Mouse (Mus musculus) right cerebral cortex, postnatal 10 days (tissue): ENCODE data around the gene Wipf1.
"Not testable (repeated sequence)": the region's sequence is repeated elsewhere in the genome, so short reads cannot be mapped to it uniquely, and the experiment has no call there.

Experiments
- DNase-seq, 2 experiments: peaks; one replicate each; pipeline ENCODE4 v3.0.0; 2021; ENCODE audit warnings: low spot score in 2 of 2

Wipf1 gene

GRCm38 (mm10) chr2:73529356-73530330, at the start of gene Wipf1:
Gene Wipf1, minus strand, starts transcription at chr2:73529734.
- DNase-seq, result peak; percentile 75 to 76

DNA sequence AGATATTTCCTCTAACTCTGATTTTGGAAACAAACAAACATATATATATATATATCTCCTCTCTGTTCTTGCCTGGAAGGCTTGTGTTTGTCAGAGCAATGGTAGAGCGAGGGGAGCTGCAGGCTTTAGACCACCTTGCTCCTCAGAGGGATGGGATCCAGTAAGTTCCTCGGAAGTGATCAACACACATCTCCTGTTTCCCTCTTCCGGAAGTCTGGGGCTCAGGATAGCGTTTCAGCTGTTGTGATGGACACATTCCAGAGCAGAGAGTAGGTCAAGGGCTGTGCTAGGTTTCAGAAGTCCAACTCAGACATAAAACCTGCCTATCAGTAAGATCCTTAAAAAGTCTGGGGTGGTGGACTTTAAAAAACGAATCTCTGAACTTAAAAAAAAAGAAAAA, 49.6 kb upstream of the Wipf1 start:
- DNase-seq, result no peak

GRCm38 (mm10) chr2:73574418-73574817, 44.9 kb upstream of the Wipf1 start:
- no peak for DNase-seq

- no peak for DNase-seq
Observed at GRCm38 (mm10) chr2:73573556-73573955, 44.0 kb upstream of the Wipf1 start.

GRCm38 (mm10) chr2:73572539-73573372, 43.2 kb upstream of the Wipf1 start:
- DNase-seq, result peak; percentile 94 to 95

- no peak for DNase-seq
Observed at GRCm38 (mm10) chr2:73571901-73572300, 42.4 kb upstream of the Wipf1 start.

GRCm38 (mm10) chr2:73571304-73571703, 41.8 kb upstream of the Wipf1 start:
- DNase-seq, result no peak

DNA sequence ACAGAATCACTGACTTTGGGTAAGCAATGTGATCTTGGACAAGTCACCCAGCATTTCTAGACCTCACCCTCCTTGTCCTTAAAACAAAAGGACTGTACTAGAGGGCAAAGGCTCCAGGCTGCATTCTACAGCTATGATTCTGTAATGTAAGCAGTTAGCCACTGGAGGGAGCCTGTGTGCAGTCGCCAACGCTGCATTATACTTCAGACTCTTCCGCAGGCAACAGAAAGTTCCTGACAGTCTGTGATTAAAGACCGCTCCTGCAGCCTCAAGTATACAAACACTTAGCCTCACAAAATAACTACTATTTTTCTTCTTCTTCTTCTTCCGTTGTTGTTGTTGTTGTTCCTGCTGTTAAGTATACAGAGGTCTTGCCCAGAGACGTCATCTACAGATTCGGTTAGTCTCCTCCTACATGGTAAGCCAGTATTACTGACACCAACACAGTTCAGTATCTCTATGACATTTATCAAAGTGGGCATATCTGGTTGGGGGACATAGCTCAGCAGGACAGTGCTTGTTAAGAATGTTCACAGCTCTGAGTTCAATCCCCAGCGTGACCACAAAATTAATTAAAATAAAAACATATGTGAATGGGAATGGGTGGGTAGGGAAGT, 37.6 kb upstream of the Wipf1 start:
- DNase-seq, result peak; percentile 74 to 78

DNA sequence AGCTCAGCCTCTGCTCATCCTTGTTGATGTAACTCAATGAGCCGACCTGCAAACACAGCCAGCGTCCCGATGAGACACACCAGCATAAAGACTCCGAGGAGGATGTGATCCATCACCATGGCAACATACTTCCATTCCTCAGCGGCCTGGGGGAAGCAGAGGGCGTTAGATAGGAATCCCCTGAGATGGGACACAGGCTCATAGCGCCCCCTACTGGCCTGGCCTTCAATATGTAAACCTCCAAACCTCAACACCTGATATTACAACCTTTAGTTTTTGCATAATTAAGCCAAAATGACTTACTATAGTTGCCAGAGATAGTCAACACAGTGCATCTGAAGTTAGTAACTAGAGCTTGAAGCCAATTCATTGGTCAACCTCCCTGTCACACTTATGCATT, 36.6 kb upstream of the Wipf1 start:
- DNase-seq, result peak; percentile 61 to 66

GRCm38 (mm10) chr2:73563690-73564089, 34.2 kb upstream of the Wipf1 start:
- no peak for DNase-seq

DNA sequence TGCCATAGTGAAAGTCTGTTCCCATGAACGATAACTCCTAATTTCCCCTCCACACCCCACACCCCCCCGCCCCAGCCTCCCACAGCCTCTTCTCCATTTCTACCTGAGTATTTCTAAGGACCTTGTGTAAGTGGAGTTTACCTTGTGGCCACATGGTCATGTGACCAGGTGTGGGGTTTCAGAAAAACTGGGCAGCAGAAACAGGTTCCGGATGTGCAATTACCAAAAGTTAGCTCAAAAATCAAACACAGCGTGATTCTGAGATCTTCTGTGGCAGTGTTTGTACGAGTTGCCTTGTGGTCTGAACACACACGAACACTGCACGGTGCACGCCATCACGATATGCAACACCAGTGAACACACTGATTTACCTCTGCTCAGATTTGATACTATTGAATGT, 33.1 kb upstream of the Wipf1 start:
- DNase-seq, result no peak

GRCm38 (mm10) chr2:73561665-73562063, 32.1 kb upstream of the Wipf1 start:
- DNase-seq, result peak; percentile 53 to 62

DNA sequence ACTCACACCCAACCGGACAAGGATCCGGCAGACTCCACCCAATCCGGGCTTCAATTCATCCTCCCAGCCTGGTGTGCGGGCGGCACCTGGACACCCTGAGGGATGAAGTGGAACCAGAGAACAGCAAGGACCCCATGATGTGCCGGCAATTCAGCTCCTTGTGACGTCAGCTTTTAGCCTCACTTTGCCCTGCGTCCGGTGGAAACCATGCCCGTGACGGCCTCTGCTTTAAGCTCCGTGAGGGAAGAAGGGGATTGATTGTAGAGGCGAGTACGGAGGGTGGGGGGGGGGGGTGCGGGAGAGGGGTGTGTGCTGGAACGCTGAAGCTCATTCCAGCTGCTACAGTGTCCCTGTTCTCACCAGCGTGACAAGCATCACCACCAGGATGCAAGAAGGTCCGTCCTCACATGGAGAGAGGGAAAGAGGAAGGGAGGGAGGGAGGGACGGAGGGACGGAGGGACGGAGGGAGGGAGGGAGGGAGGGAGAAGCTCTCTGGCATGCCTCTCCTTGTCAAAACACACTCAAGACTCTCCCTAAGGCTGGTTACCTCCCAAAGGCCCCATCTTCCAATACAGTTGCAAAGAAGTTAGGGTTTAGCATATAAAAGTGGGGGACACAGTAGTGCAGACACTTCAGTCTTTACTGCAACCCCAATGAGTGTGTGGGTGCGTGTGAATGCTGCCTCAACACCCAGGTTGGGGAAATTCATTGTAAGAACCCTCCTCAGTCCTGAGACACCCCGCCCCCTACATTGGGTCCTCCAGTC, 31.5 kb upstream of the Wipf1 start:
- DNase-seq, result no peak

GRCm38 (mm10) chr2:73560445-73560844, 30.9 kb upstream of the Wipf1 start:
- no peak for DNase-seq

GRCm38 (mm10) chr2:73557956-73558355, 28.4 kb upstream of the Wipf1 start:
- no peak for DNase-seq

- DNase-seq, result not testable (repeated sequence)
Observed at GRCm38 (mm10) chr2:73557061-73557460, 27.5 kb upstream of the Wipf1 start.

GRCm38 (mm10) chr2:73554389-73554788, 24.9 kb upstream of the Wipf1 start:
- DNase-seq, result no peak

- no peak for DNase-seq
Observed at GRCm38 (mm10) chr2:73552926-73553325, 23.4 kb upstream of the Wipf1 start.

GRCm38 (mm10) chr2:73550725-73551124, 21.2 kb upstream of the Wipf1 start:
- no peak for DNase-seq

DNA sequence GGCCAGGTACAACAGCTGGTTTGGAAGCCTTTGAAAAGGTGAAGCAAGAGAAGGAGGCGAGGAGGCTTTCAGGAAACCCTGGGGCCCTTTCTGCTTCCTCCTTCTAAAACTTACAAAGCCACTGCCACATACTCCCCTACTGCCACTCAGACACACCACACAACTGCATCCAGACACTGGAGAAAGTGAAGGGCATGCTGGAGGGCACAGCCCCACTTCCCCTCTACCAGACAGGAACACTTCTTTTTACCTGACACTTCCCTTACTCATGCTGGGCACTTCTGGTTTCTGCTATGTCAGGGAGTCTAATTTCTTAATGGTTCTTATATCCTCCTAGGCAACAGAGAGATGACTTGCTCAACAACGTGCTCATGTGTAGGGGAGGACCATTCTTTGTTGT, 19.0 kb upstream of the Wipf1 start:
- no peak for DNase-seq

DNA sequence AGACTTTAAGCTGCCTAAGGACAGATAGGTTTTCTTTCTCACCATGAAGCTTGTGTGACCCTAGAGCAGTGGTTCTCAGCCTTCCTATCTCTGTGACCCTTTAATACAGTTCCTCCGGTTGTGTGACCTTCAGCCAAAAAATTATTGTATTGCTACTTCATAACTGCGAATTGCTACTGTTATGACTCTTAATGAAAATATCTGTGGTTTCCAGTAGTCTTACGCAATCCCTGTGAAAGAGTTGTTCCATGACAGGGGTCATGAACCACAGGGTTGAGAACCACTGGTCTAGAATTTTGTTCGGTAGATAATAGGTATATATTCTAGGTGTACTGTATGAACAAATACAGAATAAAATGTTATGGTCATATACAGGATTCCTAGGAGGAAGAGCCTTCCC, 17.7 kb upstream of the Wipf1 start:
- no peak for DNase-seq
